Mouse (Mus musculus): ENCODE data around the gene Mcrip2. TPM values are rescaled to one million over a fixed set of nuclear protein-coding genes. Genes with fewer than 3 reads are reported as not detected.

Gene Mcrip2
- polyA plus RNA-seq (2015; fragmentation: Nextera tagmentation; extraction: Ambion mirVana): 272 and 300 TPM in 2 replicates

DNA sequence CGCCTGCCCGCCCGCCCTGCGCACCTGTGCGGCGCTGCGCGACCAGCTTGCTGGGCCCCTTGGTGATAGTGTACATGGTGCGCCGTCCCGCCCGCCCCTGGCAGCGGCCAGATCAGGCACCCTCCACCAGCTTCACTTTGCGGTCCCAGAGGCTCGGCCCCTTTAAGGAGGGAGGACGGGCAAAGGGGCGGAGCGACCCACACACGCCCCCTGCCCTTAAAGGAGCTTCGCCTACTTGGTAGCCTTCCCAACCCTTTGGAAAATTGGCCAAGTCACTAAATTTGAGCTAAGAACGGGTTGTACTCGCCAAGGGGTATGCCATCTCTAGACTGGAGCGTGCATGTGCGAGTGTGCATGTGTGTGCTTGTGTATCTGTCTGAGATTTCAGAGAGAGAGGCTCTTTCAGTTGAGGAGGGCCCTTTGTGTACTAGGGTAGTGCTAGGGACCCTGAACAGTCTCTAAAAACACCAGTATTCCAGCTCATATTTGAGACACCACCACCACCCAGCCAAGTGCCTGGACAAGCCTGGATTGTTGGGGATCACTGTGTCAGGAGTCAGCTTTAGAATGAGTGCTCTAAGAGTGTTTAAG is at the start of gene Mcrip2:
Mcrip2 (minus strand) TSS at position 164 of the 591 bp plus-strand sequence.

DNA sequence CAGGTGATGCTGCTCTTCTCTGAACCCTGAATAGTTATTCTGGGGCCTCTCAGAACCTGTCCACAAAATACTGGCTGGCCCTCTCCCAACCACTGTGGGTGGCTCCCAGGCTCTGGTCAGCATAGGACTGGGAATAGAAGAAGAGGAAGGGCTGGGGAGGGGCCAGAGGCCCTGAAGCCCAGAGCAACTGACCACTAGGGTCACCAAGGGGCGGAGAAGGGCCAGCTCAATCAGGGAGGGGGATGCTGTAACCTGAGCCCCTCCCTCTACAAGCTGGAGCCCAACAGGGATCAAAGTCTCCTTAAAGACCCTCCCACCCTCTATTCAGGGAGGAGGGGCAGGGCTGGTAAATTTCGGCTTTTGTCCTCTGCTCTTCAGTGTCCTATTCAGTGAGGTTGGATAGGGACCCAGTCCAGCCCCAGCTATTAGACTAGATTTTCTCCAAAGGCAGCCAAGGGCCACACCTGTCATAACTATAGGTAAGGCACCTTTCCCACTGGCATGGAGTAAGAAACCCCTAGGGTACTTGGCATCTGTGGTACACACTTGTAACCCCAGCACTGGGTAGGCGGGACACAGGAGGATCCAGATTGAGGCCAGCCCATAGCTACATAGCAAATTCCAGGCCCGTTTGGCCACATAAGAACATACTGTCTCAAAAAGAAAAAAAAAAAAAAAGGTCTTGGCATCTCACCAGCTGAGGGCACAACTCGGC is 11.8 kb upstream of the Mcrip2 start, which contains the start of gene Wfikkn1:
Wfikkn1 (minus strand) TSS at position 663 of the 715 bp plus-strand sequence.

DNA sequence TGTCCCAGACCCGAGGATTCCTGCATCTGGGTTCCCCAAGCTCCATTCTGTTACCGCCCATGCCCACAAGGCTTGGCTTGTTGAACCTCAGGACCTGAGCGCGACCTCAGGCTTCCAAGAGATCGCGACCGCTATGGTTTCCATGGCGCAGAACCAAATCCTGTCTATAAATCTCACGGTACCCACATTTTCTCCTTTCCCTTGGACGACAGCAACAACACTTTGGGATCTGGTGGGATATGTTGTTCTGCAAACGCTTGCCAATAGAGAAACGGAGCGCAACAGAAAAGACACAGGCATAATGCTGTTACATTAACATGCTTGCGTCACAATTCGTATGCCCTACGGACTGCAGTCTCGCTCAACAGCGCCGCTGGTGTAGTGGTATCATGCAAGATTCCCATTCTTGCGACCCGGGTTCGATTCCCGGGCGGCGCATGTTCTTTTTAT is 6.2 kb upstream of the Mcrip2 start, which contains the start of gene Mettl26:
Mettl26 (plus strand) TSS at position 354 of the 450 bp plus-strand sequence.

DNA sequence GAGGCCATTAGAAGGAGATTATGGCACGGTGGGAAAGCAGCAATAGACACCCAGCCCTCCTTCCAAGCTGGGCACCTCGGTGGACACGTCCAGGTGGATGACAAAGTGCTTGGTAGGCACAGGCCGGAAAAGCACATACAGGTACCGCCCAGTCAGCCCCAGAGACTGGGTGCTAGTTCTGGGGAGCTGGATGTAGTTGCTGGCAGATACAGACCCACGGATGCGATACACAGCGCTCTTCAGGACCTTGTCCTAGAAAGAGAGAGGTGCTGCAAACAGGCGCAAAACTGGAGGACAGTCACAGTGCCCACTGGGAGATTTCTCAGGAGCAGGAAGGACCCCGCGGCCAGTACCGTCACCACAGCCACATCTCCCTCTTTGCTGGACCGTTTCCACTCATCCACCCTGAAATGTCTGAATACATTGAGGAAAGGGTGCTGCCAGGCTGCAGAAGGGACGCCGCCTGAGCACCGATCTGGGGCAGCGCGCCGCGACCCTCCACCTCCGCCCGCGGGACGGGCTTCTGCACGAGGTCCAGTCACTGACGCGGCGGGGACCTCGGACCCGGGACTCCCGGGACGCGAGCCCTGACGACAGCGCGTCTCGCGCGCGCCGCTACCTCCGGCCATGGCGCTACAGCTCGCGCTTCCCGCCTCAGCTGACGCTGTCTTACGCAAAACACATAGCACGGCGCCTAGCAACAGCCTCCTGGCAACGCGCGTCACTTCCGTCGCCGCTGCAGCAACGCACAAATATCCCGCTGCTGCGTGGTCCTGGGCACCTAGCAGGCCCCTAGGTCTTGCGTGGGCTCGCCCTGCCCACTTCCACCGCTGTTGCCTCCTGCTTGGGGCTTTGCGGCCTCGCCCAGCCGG is 7.5 kb downstream of the Mcrip2 start, which contains the start of gene Wdr90:
Wdr90 (minus strand) TSS at position 670 of the 872 bp plus-strand sequence.

DNA sequence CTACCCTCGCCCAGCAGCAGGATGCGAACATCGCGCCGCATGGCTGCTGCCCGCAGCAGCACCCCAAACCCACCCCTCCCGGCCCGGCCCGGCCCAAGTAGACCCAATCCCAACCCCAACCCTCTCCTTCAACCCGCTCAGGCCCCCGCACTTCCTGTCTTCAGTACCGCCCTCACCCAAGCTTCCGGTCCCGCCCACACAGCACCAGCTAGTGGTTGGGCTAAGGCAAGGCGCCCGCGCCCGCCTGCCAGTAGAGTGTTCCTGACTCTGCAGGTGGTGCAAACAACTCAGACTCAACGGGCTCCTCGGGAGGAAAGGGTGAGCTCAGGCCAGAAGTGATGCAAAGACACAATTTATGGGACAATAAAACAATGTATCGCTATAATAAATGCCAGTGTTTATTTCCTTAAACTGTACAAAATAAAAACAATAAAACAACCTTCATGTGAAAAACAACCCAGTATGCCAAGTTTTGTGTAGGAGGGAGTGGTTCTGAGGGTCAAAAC is 24.1 kb downstream of the Mcrip2 start, which contains the start of gene Rhot2:
Rhot2 (minus strand) TSS at position 456 of the 506 bp plus-strand sequence.

DNA sequence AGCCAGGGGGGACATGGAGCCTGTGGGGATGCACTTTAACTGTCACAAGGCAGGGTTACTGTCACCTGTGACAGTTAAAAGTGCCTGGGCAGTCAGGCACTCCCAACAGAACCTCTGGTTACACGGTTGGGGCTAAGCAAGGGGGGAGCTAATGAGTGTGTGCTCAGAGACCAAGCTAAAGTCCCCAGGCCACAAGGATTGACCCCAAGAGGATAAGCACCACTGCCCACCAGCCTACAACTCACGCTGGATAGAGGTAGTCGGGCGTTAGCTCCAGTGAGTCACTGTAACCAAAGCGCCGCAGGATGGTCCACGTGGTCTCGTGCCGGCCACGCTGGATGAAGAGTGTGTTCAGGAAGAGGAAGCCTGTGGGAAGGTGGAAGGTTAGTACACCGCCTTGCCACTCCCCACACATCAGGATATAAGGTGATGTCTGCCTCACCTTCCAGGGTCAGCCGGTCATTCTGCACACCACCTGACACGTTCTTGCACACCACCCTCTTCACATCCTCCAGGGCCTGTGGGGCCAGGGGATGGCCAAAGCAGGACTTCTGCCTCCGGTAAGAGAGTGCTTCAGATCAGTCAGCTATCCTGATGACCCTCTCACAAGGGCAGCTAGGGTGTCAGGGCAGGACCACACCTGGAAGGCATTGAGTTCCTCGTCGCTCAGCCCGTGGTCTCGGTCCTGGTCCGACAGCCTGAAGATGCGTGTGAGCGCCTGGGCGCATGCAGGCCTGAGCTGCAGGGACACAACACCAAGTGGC is 27.3 kb downstream of the Mcrip2 start, which contains the start of gene Gm20683:
Gm20683 (minus strand) TSS at position 647 of the 764 bp plus-strand sequence.

DNA sequence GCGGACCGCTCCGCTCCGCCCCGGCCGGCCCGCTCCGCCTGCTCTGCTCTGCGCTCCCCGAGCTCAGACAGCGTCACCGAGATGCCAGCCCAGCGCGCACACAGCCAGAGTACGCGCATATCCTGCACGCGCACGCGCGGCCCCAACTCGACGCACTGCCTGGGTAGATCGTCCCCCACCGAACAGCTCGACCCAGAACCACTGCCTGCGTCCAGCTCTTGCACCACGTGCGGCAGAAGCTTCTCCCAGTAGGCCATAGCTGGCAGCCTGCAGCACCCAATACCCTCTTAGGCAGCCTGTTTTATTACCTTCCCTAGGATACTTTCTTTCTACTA is 31.5 kb downstream of the Mcrip2 start, which contains the start of gene Rhbdl1:
Rhbdl1 (minus strand) TSS at position 220 of the 335 bp plus-strand sequence.

DNA sequence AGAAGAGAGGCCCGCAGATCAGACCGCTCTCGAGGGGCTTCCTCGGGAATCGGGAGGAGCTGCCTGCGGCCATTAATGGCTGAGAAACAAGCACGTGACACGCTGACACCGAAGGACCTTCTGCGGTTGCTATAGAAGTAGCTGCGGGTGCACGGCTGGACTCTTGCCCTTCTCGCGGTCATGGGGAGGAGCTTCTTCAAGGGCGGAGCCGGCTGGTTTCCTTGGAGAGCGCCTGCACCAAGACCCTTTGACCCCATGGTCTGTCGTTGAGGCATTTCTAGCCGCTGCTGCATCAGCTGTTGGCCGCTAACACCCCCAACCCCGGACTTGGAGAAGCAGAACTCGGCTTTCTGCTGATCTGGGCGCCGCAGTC is 35.3 kb downstream of the Mcrip2 start, which contains the start of gene Stub1:
Stub1 (minus strand) TSS at position 114 of the 373 bp plus-strand sequence.

DNA sequence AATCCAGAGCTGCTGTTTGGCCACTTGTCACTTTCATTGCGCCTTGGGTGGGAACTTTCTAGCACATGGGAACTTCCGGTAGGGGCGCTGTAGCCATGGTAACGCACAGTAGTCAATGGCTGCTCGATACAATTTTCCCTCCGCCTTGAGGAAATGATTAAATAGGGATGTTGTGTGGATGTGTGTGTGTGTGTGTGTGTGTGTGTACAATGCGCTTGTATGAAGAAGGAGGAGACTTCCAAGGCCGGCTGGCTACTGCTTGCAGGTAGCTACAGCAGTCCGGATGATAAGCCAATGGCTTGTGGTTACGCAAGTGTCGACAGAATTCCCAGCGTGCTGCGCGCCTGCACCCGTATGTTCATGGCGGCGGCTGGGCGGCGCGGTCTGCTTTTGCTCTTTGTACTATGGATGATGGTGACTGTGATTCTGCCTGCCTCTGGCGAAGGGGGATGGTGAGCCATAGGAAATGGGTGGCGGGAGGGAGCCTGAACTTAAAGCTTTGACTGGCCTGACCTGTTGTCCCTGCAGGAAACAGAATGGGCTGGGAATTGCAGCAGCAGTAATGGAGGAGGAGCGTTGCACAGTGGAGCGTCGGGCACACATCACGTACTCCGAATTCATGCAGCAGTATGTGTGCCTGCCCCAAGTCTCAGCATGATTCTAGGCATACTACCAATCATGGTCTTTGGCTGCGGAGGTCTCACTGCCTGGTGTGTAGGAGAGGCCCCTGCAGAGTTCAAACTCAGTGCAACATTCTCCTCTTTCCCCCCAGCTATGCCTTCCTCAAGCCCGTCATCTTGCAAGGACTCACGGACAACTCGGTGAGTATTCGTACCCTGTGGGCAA is 39.6 kb downstream of the Mcrip2 start, which contains the start of gene Jmjd8:
Jmjd8 (plus strand) TSS at position 156 of the 846 bp plus-strand sequence.

DNA sequence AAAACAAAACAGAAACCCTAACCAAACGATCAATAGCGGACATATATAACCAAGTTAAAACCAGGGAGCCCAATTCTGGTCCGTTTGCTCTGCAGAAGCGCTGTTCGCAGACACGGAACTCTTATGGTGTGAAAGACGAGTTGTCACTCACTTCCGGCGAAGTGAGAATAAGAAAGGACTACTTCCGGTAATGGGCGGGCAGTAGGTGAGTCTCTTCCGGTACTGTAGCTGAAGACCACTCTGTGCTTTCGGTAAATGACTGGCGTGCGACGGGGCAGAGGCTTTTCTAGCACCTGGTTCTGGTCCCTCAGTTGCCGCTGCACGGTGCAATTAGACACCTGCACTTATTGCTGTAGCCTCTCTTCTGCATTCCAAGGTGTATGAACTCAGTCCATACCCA is 45.1 kb downstream of the Mcrip2 start, which contains the start of gene Wdr24:
Wdr24 (plus strand) TSS at position 176 of the 400 bp plus-strand sequence.

Small RNA genes within 50 kb of the gene (microRNA-seq; reads per million reads assigned to microRNA genes)
- not detected for gene Mir3082 (ENCODE audit: borderline replicate concordance, insufficient number of aligned reads)

Other genes with a start within 250 kb of the Mcrip2 start
- gene Gng13, start 151.6 kb downstream of the Mcrip2 start, polyA plus RNA-seq (2015; fragmentation: Nextera tagmentation; extraction: Ambion mirVana): 5.1 and 5.4 TPM in 2 replicates
- gene Chtf18, start 141.3 kb downstream of the Mcrip2 start, polyA plus RNA-seq (2015; fragmentation: Nextera tagmentation; extraction: Ambion mirVana): 4.2 and 6.3 TPM in 2 replicates
- 12.5 and 19.9 TPM in 2 replicates for gene Rpusd1, start 141.1 kb downstream of the Mcrip2 start, polyA plus RNA-seq (2015; fragmentation: Nextera tagmentation; extraction: Ambion mirVana)
- 0.17 TPM in 1 of 2 replicates, not detected in the other for gene Mslnl, start 132.7 kb downstream of the Mcrip2 start, polyA plus RNA-seq (2015; fragmentation: Nextera tagmentation; extraction: Ambion mirVana)
- gene Msln, start 114.4 kb downstream of the Mcrip2 start, polyA plus RNA-seq (2015; fragmentation: Nextera tagmentation; extraction: Ambion mirVana): 58.7 and 63.7 TPM in 2 replicates
- 21.6 and 30.4 TPM in 2 replicates for gene Narfl, start 95.0 kb downstream of the Mcrip2 start, polyA plus RNA-seq (2015; fragmentation: Nextera tagmentation; extraction: Ambion mirVana)
- 56.7 and 71.7 TPM in 2 replicates for gene Haghl, start 83.1 kb downstream of the Mcrip2 start, polyA plus RNA-seq (2015; fragmentation: Nextera tagmentation; extraction: Ambion mirVana)
- 0.35 and 0.36 TPM in 2 replicates for gene Ccdc78, start 82.2 kb downstream of the Mcrip2 start, polyA plus RNA-seq (2015; fragmentation: Nextera tagmentation; extraction: Ambion mirVana)
- gene Fam173a, start 75.9 kb downstream of the Mcrip2 start, polyA plus RNA-seq (2015; fragmentation: Nextera tagmentation; extraction: Ambion mirVana): 146 and 178 TPM in 2 replicates
- 0.39 TPM in 1 of 2 replicates, not detected in the other for gene AC134908.4, start 73.1 kb downstream of the Mcrip2 start, polyA plus RNA-seq (2015; fragmentation: Nextera tagmentation; extraction: Ambion mirVana)
- gene Metrn, start 71.6 kb downstream of the Mcrip2 start, polyA plus RNA-seq (2015; fragmentation: Nextera tagmentation; extraction: Ambion mirVana): 63.7 and 96.9 TPM in 2 replicates
- gene Fbxl16, start 59.7 kb downstream of the Mcrip2 start, polyA plus RNA-seq (2015; fragmentation: Nextera tagmentation; extraction: Ambion mirVana): 12.1 and 14.1 TPM in 2 replicates
- gene Wdr24, start 45.1 kb downstream of the Mcrip2 start, polyA plus RNA-seq (2015; fragmentation: Nextera tagmentation; extraction: Ambion mirVana): 10.9 and 18.4 TPM in 2 replicates
- 28.9 and 42.7 TPM in 2 replicates for gene Jmjd8, start 39.9 kb downstream of the Mcrip2 start, polyA plus RNA-seq (2015; fragmentation: Nextera tagmentation; extraction: Ambion mirVana)
- gene Stub1, start 35.4 kb downstream of the Mcrip2 start, polyA plus RNA-seq (2015; fragmentation: Nextera tagmentation; extraction: Ambion mirVana): 212 and 318 TPM in 2 replicates
- 11.7 and 16.4 TPM in 2 replicates for gene Rhbdl1, start 31.5 kb downstream of the Mcrip2 start, polyA plus RNA-seq (2015; fragmentation: Nextera tagmentation; extraction: Ambion mirVana)
- gene Gm20683, start 27.0 kb downstream of the Mcrip2 start, polyA plus RNA-seq (2015; fragmentation: Nextera tagmentation; extraction: Ambion mirVana): 2.3 and 4.6 TPM in 2 replicates
- 10.4 and 18.4 TPM in 2 replicates for gene Rhot2, start 23.9 kb downstream of the Mcrip2 start, polyA plus RNA-seq (2015; fragmentation: Nextera tagmentation; extraction: Ambion mirVana)
- gene Wdr90, start 7.3 kb downstream of the Mcrip2 start, polyA plus RNA-seq (2015; fragmentation: Nextera tagmentation; extraction: Ambion mirVana): 7.4 and 12.5 TPM in 2 replicates
- gene Mettl26, start 6.3 kb upstream of the Mcrip2 start, polyA plus RNA-seq (2015; fragmentation: Nextera tagmentation; extraction: Ambion mirVana): 88.6 and 139 TPM in 2 replicates
- gene Wfikkn1, start 12.1 kb upstream of the Mcrip2 start, polyA plus RNA-seq (2015; fragmentation: Nextera tagmentation; extraction: Ambion mirVana): 0.36 and 0.51 TPM in 2 replicates
- 20.0 and 27.4 TPM in 2 replicates for gene Rab40c, start 51.0 kb upstream of the Mcrip2 start, polyA plus RNA-seq (2015; fragmentation: Nextera tagmentation; extraction: Ambion mirVana)
- gene Pigq, start 76.2 kb upstream of the Mcrip2 start, polyA plus RNA-seq (2015; fragmentation: Nextera tagmentation; extraction: Ambion mirVana): 35.6 and 46.1 TPM in 2 replicates
- 0.18 TPM in 1 of 2 replicates, not detected in the other for gene Nhlrc4, start 76.2 kb upstream of the Mcrip2 start, polyA plus RNA-seq (2015; fragmentation: Nextera tagmentation; extraction: Ambion mirVana)
- 0.21 TPM in 1 of 2 replicates, not detected in the other for gene A930017K11Rik, start 83.8 kb upstream of the Mcrip2 start, polyA plus RNA-seq (2015; fragmentation: Nextera tagmentation; extraction: Ambion mirVana)
- 9.1 and 11.3 TPM in 2 replicates for gene Capn15, start 117.0 kb upstream of the Mcrip2 start, polyA plus RNA-seq (2015; fragmentation: Nextera tagmentation; extraction: Ambion mirVana)
- 6.9 and 7.5 TPM in 2 replicates for gene Rab11fip3, start 200.8 kb upstream of the Mcrip2 start, polyA plus RNA-seq (2015; fragmentation: Nextera tagmentation; extraction: Ambion mirVana)
- gene Decr2, start 221.6 kb upstream of the Mcrip2 start, polyA plus RNA-seq (2015; fragmentation: Nextera tagmentation; extraction: Ambion mirVana): 37.1 and 42.1 TPM in 2 replicates
- 32.7 and 33.1 TPM in 2 replicates for gene Nme4, start 226.8 kb upstream of the Mcrip2 start, polyA plus RNA-seq (2015; fragmentation: Nextera tagmentation; extraction: Ambion mirVana)
- gene Tmem8, start 244.5 kb upstream of the Mcrip2 start, polyA plus RNA-seq (2015; fragmentation: Nextera tagmentation; extraction: Ambion mirVana): 3.1 and 4.5 TPM in 2 replicates

All from adrenal gland, postnatal 0 days (tissue).